Mouse (Mus musculus) T-helper 1 cell (primary cell): ENCODE data around the gene Zc3h10.
"Not testable (repeated sequence)": the region's sequence is repeated elsewhere in the genome, so short reads cannot be mapped to it uniquely, and the experiment has no call there.

ENCODE experiments used
- in situ Hi-C: fragments of 300-600 bp; cut with MboI, MseI; formaldehyde crosslinking; loops from one replicate; pipeline ENCODE4 v1.15.1; 2025; ENCODE audit warnings: high pct_unique_total_duplicates

The Zc3h10 gene

DNA sequence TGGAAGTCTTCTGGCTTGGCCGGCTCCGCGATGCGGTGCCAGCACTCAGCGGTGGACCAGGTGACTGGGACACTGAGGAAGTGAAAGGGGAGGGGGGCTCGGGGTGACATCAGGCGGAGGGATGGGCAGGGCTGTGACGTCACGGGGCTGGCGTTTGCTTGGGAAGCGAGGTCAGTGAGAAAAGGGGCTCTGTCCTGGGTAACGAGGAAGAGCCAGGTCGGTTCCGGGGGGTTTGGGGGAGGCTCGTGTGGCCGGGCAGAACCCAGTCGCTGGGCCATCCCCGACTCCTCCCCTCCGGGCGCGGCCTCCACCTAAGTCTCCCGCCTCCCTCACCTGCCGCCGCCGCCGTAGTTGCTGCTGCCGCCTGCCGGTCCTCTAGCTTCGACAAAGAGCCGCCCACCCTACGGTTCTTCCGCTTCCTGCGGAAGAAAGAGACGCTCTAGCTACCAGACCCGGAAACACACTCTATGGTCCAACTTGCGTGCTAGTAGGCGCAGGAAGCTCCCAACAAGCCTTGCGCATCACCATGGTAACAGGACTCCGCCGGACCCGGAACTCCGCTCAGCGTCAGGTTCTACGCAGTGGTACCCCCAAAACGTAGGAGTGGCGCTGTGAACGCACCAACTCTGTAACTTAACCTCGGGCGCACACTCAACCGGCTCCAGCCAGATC, at the start of gene Zc3h10:
TSS of gene Zc3h10 (minus strand) at position 414 of the 672 bp plus-strand sequence.
- in situ Hi-C loops: no loop called here

DNA sequence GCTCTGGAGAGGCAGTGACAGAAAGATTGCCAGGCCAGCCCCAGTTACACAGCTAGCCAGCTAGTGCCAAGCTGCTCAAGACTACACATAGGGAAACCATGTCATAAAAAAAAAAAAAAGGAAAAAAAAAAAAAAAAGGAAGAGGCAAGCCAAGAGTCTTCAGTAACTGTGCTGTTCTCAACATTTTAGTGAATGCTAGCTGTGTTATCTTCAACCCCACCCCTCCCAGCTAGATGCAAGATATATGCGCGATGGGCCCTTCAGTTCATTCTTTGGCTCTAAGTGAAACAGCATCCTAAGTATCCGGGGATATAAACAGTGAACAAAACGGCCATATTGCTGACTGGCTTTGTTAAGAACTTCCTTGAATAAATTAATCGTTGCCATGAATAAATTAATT, 45.2 kb upstream of the Zc3h10 start:
- in situ Hi-C loops: no loop called here

DNA sequence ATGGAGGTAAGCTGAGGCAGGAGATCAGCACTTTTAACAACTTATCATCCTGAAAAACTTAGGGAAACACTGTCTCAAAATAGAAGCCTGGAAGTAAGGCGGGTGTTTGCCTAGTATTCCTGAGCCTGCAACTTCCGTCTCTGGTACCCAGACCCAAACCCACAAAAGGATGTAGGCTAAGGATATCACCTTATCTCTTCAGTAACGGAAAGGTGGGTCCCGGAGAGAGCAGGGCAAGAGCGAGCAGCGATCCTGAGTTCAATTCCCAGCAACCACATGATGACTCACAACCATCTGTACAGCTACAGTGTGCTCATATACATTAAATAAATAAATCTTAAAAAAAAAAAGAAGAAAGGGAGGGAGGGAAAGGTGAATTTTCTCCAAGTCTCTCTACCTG, 43.9 kb upstream of the Zc3h10 start:
- in situ Hi-C loops: no loop called here

DNA sequence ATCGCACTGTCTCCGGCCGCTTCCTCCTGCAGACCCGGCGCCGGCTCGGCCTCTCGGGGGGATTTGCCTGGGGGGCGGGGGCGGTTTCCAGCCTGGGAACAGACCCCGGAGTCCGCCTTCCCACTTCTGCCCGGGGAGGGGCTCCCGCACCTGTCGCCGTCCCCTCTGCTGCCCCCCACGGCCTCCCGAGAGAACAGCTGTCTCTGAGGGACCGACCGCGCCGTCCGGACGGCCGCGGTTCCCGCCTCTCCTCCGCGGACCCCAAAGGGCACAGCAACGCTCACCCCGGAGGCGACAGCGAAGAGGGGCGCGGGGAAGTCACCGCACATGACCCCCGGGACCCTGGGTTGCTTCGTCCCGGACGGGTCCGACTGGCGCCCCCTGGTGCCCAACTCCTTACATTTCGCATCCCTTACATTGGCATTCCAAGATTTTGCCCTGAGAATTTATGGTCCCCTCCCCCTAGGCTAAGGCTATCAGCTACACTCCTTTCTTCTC, 42.7 kb upstream of the Zc3h10 start:
- in situ Hi-C loops: no loop called here

DNA sequence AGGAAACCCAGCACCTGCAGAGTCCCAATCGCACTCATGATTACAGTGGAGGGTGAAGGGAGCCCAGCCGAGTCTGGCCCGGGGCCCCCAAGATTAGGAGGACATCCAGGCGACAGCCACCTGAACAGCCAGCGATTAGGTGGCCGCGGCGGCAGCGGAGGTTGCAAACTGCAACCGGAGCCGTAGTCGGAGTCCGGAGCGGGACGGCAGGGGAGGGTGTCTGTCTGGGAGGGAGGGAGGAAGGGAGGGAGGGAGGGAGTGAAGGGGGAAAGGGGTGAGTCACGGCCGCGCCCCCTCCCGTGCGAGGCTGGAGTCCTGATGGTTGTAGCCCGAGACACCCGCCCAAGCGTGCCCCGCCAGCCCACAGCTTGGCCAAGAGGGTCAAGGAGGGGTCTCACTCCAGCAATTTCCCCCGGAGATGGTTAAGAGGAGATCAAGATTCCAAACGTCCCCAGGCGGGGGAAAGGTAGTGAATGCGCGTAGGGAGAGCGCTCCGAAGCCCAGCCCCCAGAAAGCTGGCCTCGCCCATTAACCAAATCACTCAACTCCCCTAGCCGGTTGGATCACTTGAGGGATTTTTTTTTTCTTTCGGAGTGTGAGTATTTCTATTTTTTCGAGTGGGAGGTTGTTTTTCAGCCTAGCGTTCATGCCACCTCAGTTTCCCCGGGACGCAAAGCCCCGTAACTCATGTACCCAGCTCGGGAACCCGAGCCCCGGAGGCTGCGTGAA, 42.1 kb upstream of the Zc3h10 start, which contains the start of gene Erbb3:
TSS of gene Erbb3 (minus strand) at position 189 of the 729 bp plus-strand sequence.
- in situ Hi-C loops: no loop called here

DNA sequence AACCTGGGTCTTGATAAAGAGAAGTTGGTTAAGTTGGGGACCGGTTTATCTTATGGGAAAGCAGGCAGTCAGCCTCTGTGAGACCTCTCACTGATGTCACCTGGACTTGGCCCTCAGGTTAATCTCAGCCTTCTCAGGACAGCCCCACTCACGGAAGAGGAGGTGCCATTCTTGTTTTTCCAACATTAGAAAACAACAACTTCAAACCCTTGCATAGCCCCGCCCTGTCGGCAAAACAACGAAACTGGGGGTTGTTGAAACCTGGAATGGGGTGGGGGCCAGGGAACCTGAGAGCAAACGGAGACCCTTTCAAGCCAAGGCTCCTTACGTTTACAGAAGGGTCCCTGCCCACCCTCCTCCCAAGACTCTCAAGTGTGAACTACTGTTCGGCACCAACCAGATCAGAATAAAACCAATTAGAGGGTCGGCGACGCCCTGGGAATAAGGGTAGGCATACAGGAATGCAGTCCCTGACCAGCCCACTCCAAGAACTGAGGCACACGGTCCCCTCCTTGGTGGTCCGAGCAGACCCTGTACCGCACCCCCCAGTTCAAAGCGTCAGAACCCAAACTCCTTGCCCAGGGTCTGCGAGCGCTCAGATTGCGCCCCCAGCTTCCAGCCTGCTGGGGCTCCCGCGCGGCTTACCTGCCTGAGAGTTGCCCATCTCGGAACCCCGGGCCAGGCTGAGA, 41.3 kb upstream of the Zc3h10 start:
- in situ Hi-C loops: no loop called here

DNA sequence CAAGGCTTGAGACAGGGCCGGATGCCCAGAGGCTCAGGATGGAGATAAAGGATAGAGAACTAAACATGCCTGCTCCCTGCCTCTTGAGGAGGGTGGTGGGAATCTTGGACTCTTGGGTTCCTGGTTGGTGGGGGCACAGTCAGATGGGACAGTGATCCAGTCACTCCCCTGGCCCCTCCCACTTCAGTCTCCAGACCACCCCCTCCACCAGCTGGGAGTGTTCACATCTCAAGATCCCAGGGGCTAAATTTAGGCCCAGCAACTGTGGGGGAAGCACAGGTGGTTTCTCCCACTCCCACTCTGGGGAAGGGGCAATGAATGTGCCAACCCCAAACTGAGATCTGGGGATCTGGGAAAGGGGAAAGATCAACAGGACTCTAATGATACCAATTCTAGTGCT, 40.6 kb upstream of the Zc3h10 start:
- in situ Hi-C loops: no loop called here

DNA sequence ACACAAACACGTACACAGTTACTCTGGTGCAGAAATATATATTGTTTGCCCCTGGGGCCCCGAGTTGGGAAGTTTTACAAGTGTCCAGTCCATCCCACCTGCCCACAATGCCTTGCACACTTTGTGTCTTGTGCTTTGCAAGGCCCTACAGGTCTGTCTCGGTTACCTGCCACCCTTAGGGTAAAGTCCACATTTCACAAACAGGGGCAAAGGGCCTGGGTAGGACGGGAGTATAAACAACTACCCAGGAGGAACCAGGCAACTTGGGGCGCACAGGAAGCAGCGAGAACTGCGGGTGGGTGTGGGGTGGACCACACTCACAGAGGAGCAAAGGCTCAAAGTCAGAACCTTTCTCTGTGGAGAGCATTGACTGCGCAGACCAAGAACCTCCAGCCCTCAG, 40.1 kb upstream of the Zc3h10 start:
- in situ Hi-C loops: no loop called here

DNA sequence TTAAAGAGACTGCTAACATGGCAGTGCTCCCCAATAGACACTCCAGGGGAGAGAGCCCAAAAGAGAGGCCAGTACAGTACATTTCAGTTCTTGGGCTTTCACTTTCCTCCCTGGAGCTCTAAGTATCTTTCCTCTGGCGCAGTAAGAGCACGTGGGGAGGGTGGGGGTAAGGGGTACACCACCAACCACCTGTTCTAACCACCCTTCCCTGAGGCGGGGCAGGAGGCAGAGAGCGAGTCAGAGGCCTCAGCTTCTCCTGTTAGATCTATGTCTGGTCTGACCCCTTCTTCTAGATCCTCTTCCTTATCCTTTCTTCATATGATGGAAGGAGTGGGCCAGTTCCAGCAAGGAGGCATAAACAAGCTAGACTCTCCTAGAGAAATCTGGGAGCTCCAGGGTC, 39.5 kb upstream of the Zc3h10 start:
- in situ Hi-C loops: no loop called here

DNA sequence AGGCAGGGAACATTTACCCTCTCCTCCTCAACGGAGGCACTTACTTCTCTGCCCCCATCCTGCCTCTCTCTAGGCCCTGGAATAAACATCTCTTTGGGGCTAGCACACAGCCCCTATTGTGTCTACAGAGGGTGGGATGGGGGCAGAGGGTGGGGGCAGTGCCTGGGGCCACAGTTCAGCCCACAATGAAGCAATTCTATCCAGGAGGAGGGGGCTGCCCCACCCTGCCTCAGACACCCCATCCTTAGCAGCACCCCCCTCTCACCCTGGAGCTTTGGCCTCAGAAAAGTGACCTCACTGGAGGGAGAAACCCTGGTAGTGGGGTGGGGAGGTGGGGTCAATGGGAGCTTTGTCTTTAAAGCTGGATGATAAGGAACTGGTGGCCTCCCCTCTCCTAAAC, 39.0 kb upstream of the Zc3h10 start:
- in situ Hi-C loops: no loop called here

DNA sequence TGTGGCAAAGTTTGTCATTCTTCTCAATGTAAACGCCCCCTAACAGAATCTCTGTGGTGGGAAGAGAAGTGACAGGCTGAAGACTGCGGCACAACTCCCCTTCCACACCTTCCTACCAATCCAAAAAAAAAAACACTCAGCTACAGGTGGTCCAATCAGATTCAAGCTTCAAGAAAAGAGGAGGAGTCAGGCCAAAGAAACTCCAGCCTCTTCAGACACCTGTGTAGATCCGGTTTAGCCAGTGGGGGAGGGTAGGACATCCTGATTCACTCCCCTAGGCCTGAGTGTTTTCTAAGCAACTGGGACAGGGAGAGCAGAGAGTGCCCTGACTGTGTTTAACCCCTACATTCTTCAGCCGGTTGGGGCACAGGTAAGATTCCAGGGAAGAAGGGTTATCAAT, 36.8 kb upstream of the Zc3h10 start:
- in situ Hi-C loops: no loop called here

DNA sequence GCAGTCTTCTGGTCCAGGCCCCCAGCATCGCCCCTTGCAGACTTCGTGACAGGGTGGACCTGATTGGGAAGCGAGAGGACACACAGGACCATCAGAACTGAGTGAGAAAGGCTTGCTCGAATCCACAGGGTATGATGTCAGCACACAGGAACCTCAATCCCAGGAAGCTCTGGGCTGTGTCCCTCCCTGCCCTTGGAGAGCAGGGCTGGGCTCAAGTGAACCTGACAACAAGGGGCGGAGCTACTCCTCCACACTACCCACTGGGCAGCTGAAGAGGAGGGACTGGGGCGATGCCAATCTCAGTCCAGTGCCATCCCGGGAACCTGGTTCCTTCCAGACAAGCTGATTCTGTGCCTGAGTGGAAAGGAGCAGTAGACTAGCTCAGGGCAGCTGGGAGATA, 36.1 kb upstream of the Zc3h10 start:
- in situ Hi-C loops: no loop called here

DNA sequence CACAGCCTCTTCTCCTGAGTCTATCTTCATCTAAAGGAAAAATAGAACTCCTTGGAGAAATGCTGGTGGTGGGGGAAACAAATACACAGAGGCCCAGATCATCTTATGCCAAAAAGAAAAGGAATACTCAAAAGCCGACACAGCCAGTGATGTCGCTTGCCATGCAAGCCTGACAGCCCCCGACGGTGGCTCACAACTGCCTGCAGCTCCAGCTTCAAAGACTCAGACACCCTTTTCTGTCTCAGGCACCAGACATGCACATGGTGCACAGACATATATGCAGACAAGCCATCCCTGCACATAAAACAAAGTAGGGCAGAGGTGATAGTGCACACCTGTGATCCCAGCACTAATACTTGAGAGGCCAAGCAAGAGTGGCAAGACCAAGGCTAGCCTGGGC, 32.2 kb upstream of the Zc3h10 start:
- in situ Hi-C loops: no loop called here

DNA sequence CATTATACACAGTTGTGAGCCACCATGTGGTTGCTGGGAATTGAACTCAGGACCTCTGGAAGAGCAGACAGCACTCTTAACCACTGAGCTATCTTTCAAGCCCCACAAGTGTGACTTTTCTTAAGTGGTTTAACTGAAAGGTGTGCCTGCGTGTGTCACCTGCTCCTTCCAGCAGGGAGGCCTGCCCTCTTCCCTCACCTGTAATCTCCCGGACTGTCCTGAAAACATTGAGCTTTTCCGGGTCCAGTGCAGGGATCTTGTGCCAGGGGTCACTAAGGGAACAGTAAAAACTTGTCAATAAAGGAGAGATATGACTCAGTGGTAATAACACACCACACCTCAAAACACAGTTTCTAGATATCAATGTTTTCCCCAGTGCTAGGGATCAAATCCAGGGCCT, 31.7 kb upstream of the Zc3h10 start:
- in situ Hi-C loops: no loop called here

DNA sequence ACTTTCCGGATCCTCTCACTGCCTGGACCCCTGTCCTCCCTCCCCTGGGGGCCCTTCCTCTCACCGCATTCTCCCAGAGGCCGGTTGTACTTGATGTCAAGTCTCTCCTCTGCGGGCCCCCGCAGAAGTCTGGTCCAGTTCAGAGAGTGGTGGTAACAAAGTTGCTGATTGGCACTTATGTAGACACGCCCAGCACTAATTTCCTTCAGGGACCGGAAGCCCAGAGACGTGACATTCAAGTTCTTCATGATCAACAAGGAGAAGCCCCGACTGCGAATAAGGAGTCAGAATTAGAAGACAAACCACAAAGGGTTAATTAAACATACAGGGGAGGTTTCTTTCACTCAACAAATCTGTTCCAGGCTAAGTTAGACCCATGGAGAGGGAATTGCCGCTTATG, 30.8 kb upstream of the Zc3h10 start:
- in situ Hi-C loops: no loop called here

DNA sequence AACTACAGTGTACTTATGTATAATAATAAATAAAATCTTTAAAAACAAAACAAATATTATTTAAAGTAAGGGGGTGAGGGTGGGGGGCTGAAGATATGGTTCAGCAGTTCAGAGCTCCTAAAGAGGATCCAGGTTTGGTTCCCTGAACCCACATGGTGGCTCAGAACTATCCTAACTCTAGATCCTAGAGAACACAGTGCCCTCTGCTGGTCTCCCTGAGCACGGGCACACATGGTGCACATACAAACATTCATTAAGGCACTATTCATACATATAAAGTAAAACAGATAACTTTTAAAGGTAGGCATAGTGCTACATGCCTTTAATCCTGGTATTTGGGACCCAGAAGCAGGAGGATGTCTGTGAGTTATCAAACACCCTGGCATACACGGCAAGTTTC, 27.5 kb upstream of the Zc3h10 start:
- in situ Hi-C loops: no loop called here

DNA sequence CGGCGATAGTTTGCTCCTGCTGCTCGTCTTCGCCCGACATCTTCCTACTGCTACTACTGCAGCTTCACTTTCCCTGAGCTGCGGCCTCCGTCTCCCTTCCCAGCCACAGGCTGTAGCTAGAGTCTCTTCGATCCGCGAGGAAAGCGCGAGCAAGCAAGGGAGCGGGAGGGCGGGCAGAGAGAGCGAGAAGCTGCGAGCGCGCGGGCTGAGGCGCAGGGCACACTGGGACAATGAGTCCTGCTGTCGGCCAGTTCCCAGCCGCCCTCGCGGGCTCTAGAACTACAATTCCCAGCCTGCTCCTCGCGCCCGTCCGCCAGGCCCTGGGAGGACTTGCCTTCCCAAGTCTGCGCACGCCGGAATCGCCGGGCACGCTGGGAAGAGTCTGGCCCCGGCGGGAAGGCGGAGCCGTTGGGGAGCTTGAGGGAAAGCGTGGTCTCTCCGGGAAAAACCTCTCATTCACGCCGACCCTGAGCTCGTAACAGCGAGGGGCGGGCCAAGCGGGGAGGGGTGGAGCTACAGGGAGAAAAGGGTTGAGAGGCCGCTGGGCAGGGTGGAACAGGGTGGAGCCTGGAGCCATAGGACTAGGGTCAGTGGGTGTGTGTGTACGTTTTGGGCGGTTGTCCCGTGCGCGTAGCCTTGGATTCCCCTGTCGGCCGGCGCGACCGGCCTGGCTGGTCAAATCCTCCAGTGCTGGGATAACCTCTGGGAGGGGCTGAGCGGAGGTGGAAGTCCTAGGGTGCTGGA, 18.4 kb upstream of the Zc3h10 start, which contains the start of gene Pa2g4:
TSS of gene Pa2g4 (minus strand) at position 200 of the 744 bp plus-strand sequence.
- in situ Hi-C loops: no loop called here

DNA sequence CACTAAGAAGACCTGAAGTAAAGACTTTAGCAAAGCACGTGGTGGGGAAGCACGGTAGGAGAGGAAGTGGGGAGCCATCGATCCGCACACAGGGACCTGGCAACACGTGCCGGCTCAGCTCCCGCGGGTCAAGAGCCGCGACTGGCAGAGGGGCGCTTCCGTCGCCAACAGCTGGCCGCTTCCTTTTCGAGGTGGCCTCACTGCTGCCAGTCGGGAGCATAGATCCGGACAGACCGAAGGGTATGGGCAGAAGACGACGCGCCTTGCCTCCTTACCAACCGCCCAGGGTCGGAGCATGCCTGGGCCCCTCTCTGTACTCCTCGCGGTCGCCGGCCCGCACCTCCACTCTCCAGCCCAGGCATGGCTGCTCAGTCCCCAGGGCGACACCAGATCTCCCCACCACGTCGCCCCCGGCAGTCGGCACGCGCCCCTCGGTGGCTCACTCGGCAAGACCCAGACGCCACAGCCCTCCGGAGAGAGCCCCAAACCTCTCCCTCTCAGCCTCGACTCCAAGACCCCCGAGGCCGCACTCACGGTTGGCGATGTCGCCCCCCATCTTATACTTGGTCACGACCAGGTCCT, 17.7 kb upstream of the Zc3h10 start:
- in situ Hi-C loops: no loop called here

DNA sequence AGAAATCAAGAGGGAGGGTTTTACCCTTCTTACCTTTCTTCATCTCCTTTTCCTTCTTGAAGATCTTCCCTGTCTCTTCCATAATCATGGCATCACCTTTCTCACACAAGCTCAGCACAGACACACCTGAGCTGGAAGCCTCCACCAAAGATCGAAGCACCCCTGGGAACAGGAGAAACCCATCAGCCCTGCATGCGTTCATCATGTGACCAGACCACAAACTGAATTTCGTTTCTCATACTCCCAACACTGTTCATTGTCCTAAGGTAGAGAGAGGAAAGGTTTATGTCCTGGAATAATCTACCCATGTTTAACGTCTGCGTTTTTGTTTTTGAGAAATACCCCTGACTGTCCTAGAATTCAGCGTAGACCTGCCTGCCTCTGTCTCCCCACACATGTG, 16.0 kb upstream of the Zc3h10 start:
- in situ Hi-C loops: no loop called here

DNA sequence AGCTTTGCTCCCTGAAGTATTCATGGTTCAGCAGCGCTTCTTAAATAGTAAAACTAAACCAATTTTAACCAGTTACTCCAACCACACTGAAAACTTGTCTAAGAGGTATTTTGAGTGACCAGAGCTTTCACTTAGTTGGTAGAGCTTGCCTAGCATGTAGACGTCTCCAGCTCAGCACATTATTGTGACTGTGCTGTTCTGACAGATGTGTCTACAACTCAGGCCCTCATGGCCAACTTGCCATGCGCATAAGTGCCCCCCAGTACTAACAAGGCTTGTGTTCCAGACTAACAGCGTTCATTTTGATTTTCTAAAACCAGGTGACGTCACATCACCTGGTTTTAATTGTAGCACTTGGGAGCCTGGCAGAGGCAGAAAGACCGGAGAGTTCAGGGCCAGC, 9.4 kb upstream of the Zc3h10 start:
- in situ Hi-C loops: no loop called here

DNA sequence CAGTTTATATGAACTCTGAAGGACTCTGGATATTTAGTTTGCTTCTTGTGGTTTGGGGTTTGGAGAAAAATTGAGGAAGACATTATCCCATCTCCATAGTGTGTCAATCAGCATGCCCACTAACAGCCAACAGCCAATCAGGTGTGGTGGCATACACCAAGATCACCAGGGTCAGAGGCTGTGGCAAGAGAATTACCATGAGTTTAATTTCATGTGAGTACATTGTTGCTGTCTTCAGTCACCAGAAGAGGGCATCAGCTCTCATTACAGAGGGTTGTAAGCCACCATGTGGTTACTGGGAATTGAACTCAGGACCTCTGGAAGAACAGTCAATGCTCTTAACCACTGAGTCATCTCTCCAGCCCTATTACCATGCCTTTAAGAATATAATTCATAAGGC, 8.7 kb upstream of the Zc3h10 start:
- in situ Hi-C loops: no loop called here

DNA sequence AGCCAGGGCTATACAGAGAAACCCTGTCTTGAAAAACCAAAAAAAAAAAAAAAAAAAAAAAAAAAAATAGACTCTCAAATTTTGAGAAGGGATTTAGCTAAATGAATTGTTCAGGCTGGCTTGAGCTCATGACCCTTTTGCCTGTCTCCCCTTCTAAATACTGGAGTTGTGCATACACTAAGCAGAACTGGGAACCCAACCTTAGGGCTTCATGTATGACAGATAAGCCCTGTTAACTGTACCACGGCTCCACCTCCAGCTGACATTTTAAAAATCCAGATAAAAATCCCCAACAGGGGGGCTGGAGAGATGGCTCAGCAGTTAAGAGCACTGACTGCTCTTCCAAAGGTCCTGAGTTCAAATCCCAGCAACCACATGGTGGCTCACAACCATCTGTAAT, 8.0 kb upstream of the Zc3h10 start:
- in situ Hi-C loops: not testable (repeated sequence)
